Mouse (Mus musculus) kidney, postnatal 14 days (tissue): ENCODE measurements around the gene Mia.

ENCODE experiments used
- DNase-seq: peaks from one replicate; pipeline ENCODE4 v3.0.0; 2022; ENCODE audit warnings: mixed read lengths

The Mia gene

DNA sequence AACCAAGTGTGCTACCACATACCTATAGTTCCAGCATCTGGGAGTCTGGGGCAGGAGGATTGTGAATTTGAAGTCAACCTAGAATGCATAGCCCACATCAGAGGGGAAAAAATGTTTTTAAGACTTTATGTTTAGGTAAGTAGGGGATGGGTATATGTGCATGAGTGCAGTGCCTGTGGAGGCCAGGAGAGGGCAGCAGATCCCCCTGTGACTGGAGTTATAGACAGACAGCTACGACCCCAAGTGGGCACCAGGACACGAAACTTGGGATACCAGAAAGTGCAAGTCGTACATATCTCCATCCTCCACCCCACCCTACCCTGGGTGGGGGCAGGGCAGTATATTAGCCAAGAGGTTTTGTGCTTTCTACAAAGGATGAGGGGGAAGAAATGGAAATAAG lies 4.0 kb upstream of the Mia start:
- no peak for DNase-seq

DNA sequence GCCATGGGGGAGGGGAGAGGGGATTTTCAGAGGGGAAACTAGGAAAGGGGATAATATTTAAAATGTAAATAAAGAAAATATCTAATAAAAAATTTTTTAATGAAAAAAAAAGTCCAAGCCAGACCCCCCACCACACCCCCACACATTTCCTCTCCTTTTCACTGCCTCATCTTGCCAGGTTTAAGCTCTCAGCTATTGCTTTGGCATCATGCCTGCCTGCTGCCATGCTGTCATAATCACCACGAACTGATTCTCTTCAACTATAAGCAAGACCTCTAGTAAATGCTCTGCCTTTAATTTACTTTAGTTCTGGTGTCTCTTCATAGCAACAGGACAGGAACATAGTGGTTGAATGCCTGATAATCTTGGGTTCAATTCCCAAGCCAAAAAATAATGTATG lies 1.5 kb upstream of the Mia start:
- DNase-seq = no peak

DNA sequence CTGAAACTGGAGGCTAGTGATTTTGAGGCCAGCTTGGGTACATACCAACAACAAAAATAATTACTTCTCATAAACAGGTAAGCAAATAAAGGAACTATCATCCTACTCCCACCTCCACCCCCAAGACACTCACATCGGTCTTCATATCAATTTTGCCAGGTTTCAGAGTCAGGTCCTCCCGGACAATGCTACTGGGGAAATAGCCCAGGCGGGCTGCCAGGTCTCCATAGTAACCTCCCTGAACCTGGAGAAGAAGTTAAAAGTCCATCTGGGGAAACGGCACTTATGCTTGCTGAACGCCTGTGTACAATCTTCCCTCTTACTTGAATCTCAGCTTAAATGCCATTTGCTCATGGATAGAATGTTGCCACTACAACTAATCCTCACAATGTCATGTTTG lies 921 bp downstream of the Mia start:
- DNase-seq = peak; percentile 88

DNA sequence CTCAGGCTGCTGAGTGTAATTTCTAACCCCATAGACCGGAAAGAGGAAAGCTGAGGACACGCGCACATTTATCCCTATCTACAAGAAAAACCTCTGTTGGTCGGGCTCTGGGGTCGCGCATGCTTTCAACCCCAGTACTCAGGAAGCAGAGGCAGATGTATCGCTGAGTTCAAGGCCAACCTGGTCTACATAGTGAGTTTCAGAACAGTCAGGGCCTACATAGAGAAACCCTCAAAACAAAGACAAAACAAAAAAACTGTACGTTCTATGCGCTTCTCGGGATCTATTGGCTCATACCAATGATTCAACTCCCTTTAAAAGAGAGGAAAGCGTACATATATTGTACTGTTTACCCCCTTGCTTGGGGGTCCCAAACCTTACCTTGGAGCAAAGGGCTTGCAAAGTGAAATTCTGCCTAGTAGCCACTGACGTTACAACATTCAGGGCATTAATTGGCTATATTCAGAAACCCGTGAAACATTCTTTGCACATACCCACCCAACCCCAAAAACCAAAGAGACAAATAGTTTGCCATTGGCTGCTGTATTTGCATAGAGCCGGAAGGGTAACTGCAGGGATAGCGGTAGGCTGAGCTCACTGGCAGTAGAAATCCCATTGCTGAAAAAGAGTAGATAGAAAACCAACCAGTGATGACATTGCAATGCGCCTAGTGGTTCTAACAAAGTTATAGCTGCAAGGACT lies 1.6 kb downstream of the Mia start:
- DNase-seq = no peak

DNA sequence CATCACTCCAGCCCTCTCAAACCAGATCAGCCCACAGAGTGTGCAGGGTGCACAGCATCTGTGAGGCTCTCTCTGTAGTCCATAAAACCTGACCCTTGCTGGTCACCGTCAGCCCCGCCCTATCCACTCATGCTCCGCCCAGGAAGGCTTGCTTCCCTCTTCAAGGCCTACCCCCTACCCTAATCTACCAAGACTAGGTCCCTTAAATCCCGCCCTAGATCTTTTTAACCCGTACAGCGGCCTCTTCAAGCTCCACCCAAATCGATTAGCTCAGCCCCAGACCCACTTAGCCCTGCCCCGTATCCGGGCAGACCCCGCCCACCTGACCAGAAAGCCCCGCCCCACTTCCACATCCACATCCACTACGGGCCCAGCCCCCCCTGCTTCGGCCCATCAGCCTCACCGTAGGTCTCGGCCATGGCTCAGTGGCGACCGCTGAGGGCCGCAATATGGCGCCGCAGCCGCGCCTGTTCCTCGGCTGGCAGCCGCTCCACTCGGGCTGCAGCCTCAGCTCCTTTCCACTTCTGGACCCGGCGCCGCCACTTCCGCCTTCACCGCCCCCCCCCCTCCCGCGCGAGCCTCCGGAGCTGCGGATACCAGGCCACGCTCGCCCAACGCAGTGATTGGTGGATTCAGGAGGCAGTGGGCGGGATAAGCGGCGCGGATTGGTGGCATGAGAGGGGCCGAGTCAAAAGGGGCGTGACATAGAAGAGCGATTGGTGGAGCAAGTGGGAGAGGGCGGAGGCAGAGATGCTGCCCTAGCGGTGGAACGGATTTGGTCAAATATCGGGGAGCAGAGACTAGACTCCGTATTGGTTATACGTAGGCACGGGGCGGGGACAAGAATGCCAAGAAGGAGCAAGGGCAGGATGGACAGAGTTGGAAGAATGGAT lies 2.4 kb downstream of the Mia start, which contains the start of gene Rab4b:
TSS of gene Rab4b (minus strand) at position 573 of the 893 bp plus-strand sequence.
- peak; percentile 100 for DNase-seq

DNA sequence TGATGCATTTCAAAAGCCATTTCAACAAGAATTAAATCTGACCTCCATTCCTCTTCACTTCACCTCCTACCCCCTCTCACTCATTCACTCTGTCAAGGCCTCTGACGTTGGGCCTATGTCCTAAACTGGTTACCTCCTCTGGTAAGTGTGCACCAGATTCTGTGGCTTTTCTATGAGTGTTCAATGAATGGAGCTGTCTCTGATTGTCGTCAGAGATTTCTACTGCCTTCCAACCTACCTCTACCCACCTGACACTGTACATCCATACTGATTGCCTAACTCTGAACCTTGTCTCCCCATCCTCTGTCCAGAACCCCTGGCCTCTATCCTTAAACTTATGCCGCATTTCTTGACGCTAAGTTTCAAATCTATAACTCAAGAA lies 3.0 kb downstream of the Mia start:
- no peak for DNase-seq

DNA sequence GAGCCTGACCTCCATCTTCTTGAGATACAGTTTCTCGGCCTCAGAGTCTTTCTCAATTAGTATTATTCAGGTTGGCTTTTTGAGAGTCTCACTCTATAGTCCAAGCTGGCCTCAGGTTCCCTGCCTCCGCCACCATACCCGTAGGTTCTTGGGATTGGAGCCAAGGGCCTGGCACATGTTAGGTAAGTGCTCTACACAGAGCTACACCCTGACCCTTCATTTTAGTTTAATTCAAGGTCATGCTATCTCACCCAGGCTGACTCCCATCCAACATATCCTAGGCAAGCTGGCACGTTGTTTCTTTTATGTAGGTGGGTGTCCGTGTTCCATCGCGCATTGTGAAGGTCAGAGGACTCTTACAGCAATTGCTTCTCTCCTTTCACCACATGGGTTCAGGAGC lies 6.1 kb downstream of the Mia start:
- DNase-seq = no peak

DNA sequence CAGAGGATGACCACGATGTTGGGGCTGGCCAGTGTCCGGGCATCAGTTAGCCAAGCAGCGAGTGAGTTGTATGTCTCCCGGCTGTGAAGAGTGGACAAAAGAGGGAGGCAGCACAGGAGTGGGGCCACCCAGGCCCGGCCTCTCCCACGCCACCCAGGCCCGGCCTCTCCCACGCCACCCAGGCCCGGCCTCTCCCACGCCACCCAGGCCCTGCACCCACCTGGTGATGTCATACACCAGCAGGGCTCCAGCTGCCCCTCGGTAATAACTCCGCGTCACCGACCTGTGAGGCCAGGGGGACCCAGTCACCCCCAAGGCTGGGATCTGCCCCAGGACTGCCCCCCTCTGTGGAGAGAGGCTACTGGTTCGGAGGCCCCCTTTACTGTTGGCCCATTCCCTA lies 6.5 kb downstream of the Mia start:
- no peak for DNase-seq

DNA sequence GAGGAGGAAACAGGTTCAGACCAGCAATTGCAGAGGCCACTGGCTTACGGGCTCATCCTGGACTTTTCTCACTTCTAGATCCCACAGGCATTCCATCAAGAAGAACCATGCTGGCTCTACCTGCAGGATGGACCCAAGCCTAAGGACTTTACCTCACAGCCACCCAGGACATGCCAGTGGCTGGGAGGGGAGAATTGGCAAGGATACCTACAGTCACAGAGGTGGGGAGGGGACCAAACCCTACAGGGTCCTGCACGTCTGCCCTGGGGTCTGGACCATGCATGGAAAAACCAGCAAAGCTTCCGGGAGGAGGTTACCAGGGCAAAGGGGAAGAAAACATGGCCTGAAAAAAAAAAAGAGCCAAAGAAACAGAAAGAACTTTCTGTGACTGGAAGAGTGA lies 10.0 kb downstream of the Mia start:
- no peak for DNase-seq

DNA sequence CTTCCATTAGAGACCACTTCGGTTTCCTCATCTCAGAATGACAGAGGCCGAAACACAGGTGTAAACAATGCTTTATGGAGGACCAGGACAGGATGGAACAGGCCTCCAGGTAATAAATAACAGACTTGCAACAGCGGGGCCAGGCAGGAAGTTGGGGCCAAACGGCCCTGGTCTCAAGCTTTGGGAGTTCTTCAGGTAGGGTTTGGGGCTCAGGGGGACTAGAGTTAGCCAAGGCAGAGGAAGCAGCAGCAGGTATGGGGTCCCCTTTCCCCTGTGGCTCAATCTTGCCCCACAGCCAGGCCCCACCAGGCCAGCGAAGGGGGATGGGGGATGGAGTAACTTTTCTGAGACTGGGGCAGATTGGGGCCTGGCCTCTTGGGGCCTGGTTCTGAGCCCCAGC lies 12.6 kb downstream of the Mia start:
- no peak for DNase-seq

DNA sequence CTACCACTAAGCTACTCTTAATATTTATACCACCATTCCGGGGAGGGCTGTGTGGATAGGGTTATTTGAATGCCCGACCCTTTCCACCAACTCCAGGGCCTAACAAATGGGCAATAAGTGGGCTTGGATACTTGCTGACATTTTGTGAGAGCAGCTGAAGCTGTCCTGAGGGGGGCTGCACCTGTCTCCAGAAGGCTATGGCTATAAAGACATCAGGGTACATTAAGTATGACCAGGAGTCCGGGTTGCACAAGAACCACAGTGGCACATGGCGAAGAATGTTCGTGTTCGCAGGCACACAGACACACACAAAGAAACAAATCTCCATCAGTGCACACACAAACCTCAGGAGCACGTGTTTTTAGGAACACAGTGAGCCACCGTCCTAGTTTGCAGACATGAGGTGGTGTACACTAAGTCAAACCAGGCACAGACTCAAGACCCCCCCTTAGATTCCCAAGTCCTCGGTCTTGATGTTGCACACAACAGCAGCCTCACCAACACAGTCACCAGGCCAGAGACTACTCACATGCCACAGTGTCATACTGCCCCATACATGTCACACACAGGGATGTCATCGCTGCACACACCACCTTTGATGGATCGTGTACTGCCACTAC lies 13.4 kb downstream of the Mia start:
- DNase-seq = no peak

DNA sequence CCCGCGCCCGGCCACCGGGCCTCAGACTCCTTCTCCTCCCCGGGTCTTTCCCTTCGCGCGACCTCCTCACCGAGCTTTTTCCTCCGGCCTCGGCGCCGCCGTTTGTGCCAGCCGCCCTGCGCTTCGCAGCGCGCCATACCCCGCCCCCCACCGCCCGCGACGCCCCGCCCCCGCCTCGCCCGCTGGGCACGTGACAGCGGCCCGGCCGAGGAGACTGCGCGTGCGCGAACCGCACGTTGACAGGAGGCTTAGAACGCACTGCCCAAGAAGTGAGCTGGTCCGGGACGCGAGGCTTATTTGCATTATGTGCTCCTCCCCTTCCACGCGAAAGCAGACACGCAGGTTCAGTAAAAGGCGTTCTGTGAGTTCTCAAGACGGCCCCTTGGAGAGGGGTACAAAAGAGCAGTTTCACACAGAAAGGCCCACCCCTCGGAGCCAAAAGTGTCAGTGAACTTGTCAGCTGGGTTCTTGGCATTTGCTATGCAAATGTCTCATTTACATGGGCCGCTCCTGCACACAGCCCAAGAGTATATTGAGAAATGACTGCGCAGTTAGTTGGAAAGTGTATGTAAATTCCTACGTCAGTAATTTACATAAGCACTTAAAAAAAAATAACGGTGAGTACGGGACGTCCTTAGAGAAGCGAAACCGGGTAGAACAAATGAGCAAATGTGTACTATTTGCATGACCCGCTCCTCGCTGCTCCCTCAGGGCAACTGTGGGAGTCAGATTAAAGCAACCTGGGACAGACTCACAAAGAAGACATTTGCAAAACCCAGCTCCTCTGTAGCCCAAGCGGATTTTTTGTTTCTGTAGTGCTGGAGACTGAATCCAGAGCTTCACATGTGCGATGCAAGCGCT lies 14.1 kb downstream of the Mia start, which contains the start of gene Egln2:
TSS of gene Egln2 (minus strand) at position 189 of the 861 bp plus-strand sequence.
- peak; percentile 97 for DNase-seq

DNA sequence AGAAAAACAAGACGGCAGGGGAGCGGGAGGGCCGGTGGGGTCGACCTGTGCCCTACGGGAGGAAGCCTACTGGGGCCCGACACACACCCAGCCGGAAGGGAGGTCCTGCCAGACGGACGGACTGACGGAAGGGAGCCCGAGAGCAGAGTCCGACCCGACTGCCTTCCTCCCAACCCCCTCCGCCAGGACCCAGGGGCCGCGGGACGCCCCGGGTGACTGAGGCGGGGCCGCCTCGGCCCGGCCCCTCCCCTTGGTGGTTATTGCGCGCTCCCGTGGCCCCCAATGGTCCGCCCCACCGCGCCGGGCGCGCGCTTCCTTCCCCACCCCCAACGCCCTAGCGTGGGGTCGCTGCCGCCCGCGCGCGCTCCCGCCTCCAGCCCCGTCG lies 14.7 kb downstream of the Mia start:
- peak; percentile 95 for DNase-seq

DNA sequence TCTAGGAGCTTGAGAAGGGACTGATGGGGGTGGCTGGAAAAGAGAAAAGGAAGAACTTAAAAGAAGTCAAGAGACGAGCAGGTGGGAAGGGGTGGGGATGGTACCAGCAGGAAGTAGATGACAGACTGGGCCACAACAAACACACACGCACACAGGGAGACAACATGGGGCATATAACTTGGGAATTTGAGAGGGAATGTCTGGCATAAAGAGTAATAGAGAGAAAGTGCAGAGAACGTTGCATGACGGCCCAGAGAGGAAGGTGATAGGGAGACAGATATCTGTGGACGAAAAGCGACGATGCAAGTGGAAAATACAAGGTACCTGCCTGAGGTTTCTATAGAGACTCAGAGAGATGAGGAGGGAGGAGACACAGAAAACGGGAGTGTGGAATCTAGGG lies 15.3 kb downstream of the Mia start:
- no peak for DNase-seq

DNA sequence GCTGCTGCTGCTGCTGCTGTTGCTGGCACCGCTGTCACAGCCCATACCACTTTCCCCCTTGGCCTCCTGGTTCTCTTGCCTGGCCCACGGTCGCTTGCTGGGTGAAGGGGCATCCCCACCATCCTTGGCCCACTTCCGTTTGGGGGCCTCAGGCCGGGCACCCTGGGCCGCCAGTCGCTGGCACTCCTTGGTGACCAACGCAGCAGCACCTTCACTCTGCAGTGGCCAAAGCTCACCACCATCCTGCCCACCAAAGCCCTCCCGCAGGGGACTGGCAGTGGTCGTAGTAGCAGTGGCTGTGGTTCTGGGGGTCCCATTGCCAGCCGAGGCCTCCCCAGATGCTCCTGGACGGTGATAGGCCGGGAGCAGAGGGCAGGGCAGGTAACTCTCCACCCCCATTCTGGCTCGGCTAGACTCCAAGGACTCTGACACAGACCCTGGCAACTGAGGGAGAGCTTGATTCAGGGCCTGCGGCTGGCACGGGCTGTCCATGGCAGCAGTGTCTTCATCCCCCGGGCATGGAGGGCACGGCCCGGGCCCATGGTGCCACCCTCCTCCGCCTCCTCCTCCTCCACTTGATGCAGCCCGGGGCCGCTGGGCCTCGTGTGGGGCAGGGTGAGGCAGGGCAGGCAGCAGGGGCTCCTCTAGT lies 15.8 kb downstream of the Mia start:
- peak; percentile 45 for DNase-seq

DNA sequence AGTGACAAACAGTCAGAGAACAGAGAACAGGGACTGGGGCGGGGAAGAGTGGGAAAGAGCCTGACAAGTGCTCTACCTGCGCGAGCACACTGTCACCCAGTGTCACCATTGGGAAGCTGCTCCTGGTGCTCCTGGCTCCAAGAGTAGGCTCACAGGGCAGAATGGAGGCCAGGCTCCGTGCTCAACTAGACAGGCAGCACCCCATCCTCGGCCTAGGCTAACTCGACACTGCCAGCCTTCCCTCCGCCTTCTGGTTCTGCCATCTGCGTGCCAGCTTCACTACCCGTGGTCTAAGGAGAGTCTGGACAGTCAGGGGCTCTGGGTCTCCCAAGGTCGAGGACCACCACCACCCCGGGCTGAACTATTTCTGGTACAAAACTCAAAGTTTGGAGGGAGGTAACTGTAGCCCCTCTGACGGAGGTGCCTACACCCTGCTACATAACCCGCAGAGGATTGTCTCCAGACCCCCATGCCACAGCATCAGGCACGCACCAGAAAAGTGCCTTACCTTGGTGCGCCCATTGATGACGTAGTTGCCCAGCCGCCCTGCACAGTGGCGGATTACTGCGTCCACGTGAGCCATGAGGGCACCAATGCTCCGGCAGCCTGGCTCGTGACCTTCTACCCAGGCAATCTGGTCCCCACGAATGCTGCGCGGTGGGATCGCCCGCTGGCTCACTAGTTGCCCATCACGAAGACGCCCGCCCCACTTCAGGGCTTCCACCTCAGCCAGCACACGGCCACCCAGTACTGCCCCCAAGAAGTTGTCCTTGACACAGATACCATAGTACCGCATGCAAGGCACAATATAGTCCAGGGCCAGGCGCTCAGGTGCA lies 16.6 kb downstream of the Mia start:
- no peak for DNase-seq

DNA sequence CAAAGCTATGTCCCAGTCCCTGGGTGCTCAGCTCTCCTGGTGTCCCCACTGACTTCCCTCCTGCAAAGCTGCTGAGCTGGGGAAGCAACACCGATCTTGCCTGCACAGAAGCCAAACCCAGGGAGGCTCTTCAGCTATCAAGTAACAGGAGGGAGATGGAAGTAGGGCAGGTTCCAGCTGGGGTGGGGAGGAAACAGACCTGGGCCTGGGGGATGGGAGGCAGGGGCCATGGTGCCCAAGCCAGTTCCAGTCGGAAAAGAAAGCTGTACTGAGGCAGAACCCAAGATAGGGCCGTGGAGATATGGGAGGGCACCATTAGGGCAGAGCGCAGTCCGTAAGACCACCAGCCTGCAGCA lies 17.5 kb downstream of the Mia start:
- DNase-seq = no peak

DNA sequence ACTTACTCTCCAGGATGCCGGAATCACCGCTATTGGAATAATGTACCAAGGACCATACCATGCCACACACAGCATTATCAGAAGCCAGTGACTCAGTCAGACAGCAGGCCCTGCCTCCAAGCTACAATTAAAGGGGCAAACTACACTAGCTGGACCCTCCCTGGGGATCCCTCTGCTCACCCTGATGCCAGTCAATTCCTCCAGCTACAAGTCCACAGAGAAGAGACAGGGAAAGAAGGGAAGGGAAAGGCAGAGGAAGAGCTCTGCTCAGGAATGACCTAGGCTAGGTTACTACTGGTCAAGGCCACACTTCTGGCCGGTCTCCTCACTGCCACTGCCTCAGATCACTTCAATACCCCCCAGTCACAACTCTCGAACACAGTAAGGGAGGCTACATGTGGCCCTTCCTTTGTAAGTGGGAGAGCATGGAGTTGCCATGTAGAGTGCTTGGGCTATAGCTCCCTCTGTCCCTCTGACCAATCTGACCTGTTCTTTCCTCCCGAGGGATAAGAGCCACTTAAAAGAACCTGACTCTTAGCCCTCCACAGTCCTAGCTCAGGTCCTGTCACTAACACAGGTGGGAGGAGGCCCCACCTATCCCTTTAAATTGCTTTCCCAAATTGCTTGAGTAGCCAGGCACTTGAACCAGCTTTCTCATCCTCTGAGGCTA lies 18.0 kb downstream of the Mia start:
- DNase-seq = no peak

DNA sequence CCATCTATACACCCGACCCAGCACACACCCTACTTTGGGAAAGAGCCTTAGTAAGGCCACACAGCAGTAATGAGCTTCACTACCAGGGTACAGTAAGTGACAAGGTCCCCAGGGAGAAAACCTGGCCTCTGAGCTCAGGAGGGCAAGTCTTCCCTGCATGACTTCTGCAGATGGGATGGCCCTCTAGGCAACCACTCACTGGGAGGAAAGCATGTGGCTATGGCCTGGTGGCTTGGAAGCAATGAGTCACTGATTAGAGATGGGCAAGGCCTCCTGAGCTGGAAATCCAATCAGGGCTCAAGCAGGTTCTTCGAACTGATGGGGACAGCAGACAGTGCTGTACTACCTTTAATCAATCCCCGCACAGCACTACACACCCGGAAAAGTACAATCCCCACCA lies 19.2 kb downstream of the Mia start:
- no peak for DNase-seq

DNA sequence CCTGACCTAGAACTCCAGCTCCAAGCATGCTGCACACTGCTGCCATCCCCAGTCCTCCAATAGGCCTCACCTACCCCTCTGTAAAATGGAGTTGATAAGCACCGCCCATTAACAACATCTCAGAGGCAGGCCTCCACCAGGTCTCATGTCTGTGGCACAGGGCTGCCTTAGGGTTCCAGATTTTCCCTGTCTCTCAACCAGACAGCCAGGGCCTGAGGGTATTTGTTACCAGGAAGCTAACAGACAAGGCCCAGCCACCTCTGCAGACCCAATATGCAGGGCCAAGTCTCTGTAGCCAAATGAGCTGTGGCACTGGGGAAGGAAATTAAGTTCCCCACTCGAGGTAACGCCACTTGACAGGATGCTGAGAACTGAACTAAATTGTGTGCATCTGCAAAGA lies 20.0 kb downstream of the Mia start:
- DNase-seq = no peak

DNA sequence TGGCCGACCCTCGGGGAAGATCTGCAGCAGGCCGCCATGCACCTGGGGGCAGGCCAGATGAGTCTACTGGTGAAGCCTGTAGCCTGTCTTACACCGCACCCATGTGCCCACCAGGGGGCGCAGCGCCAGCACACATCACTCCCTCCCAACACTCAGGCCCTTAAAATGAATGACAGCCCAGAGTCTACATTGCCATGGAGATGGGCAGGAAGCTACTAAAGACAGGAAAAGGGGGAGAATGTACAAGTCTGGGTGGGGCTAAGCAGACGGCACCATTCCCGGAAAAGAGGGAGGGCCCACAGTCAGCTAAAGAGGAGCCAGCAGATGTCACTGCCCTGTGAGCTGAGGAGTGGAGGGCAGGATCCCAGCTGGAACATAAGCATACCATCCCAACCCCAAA lies 21.1 kb downstream of the Mia start:
- DNase-seq = peak; percentile 93
